Mouse (Mus musculus) spleen, postnatal 0 days (tissue): Measurements from ENCODE around the gene App. TPM values are rescaled to one million over a fixed set of nuclear protein-coding genes. Genes with fewer than 3 reads are reported as not detected.

ENCODE experiments used
- polyA plus RNA-seq: library from polyadenylated mRNA; unstranded; fragments of >200 nt; fragmentation: Nextera tagmentation; extraction: Ambion mirVana; gene quantifications from 2 replicates; pipeline ENCODE4 v1.2.1, GENCODE M21; 2015

Gene App
- polyA plus RNA-seq = 56.1 and 69.3 TPM in 2 replicates

DNA sequence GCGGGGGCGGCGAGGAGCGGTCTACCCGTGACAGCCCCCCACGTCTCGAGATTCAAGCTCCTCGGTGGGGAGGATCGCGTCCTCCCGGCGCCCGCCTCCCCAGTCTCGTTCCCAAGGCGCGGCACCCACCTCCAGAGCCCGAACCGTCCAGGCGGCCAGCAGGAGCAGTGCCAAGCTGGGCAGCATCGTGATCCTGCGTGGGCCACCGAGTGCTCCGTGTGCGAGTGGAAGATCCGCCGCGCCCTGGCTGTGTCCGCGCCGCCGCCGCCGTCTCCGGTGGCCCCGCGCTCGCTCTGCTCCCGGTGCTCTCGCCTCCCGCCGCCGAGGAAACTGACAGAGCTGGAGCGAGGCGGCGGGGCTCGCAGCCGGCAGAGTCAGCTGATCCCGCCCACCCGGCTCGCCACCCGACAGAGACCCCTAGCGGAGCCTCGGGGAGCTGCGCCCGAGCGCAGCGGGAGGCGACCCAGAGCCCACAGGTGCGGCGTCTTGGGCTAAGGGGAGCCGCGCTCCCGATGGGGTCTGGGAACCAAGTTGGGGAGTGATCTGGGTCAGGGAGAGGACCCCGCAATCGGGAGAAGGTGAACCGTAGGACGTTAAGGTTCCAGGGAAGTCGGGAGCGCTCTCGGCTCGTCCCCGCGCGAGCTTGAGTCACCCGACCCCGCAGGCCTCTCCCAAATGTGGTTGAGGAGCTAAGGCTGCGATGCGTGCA, at the start of gene App:
TSS of gene App (minus strand) at position 394 of the 709 bp plus-strand sequence.

